Mouse (Mus musculus) monocyte, adult 5-6 weeks (primary cell): ENCODE results near the gene Coa4. TPM values are rescaled to one million over a fixed set of nuclear protein-coding genes. Genes with fewer than 3 reads are reported as not detected.
A peak's percentile ranks its signal among the peaks of the same experiment; 100 is the strongest.
"Not testable (repeated sequence)": the region's sequence is repeated elsewhere in the genome, so short reads cannot be mapped to it uniquely, and the experiment has no call there.

Experiments
- ATAC-seq: fragments of 153-309, 156-312 bp; replicated peaks from 2 replicates; pipeline ENCODE4 v1.8.0; 2017; ENCODE audit warnings: mild to moderate bottlenecking; ENCODE audit not compliant: low TSS enrichment, insufficient number of reproducible peaks, severe bottlenecking, poor library complexity, low FRiP score
- total RNA-seq: library from RNA; stranded (forward); fragments of 200-1000, 200-491, 200-594 nt; gene quantifications from 3 replicates; pipeline ENCODE4 v1.2.3, GENCODE M21; 2017

Gene Coa4
- total RNA-seq, 1 experiment from 2014 or later, result 6.1 TPM

GRCm38 (mm10) chr7:100550338-100551007 lies 13.6 kb downstream of the Coa4 start:
- no peak for ATAC-seq

DNA sequence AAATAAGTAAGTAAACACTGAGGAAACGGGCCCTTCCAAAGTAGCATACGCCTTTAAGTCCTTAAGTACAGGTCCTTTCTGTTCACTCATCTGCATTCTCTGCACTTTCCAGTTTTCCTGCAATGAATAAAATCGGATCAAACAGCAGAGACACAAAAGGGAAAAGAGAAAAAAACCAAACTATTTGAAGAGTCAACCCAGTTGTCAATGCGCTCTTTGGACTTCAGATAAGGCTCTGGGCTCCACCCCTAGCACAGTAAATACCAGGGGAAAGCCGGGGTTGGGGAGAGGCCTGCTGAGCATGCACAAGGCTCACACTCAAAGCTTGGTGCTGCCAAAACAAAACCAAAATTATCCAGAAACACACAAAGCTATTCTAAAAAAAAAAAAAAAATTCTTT lies 18.1 kb downstream of the Coa4 start:
- ATAC-seq, result no peak

DNA sequence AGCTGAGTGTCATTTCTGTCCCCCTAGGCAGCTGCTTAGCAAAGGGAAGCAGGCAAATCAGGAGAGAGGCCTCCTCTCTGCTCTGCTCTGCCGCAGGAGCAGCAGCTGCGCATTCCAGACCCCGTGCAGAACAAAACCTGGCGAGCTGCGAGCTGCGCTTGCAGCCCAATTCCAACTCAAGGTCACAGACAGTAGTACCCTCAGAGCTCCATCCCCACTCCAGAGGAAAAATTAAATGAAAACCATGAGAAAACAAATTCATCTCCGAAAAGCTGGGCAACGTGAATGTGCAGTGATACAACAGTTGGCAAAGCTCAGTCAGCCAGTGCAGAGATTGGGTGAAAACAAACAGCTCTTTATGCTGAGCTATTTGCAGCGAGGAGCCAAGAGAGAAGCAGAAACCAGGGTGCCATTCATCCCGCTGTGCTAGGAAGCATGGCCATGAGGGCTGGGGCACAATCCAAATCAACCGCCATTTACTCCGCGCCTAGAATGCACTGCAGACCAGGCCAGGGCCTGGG lies 18.6 kb downstream of the Coa4 start:
- ATAC-seq, result no peak

DNA sequence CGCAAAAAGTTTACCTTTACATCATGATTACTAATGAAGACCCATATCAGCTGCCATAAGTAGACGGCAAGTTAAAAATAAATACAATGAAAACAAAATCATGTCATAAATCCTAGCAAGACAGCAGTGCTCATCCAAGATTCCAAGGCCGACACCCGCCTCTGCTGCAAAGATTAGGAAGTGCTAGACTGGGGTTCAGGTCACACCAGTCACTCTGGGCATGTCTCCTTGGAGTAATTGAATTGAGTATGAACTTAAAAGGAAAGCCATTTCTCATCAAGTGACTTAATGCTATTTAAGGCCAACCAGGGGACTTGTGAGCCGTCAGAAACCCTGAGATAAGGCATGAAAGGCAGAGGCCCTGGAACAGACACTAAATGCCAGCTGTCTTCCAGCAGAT lies 20.4 kb downstream of the Coa4 start:
- ATAC-seq, result no peak

- ATAC-seq, result no peak
Observed at GRCm38 (mm10) chr7:100559331-100559730, 22.5 kb downstream of the Coa4 start.

- no peak for ATAC-seq
Observed at GRCm38 (mm10) chr7:100561861-100562587, 25.2 kb downstream of the Coa4 start.

DNA sequence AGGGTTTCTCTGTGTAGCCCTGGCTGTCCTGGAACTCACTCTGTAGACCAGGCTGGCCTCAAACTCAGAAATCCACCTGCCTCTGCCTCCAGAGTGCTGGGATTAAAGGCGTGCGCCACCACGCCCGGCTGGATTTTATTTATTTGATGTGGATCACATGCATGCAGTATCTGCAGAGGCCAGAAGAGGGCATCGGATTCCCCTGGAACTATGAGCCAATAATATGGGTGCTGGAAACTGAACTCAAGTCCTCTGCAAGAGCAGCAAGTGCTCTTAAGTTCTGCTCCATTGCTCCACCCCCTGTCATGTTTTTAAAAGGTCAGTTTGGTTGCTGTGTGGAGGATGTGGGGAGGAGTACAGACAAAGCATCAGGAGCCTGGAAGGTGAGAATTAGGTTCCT lies 30.4 kb downstream of the Coa4 start:
- ATAC-seq, result not testable (repeated sequence)

DNA sequence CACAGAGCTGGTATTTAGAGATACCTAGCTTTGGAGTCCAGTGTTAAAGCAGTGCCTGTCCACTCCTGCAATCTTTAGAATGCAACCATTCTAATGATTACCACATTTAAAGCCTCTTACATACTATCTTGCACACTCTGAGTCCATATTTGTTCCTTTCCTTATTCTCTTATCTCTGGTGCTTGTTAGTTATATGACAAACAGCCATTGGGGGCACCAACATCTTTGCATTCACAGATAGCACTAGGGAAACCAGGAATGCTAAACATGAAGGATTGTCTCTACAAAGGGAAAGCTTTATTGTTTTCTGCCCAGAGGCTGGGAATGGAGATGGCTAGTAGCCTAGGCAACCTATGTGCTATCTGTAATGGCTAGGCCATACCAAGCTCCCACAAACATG lies 33.0 kb downstream of the Coa4 start:
- no peak for ATAC-seq

- no peak for ATAC-seq
Observed at GRCm38 (mm10) chr7:100570930-100571715, 34.3 kb downstream of the Coa4 start.

GRCm38 (mm10) chr7:100572061-100572460 lies 35.2 kb downstream of the Coa4 start:
- ATAC-seq, result no peak

GRCm38 (mm10) chr7:100572704-100573103 lies 35.8 kb downstream of the Coa4 start:
- no peak for ATAC-seq

DNA sequence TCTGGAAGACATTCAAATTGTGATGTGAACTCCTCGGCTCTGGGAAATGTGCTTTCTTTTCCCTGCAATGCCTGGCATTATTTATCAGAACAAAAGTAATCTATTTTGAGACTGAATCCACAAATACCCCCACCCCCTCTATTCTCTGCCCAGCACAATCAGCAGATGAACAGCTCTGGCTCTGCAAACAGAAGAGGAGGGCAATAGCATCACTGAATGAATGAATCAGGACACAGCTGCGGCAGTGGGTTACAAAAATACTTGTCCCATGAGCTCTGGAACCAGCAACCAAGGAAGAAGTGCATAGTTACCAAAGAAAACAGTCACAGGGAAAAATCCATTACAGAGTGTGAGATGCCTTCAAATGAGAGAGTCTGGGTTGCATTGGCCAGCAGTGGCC lies 41.9 kb downstream of the Coa4 start:
- ATAC-seq, result no peak

DNA sequence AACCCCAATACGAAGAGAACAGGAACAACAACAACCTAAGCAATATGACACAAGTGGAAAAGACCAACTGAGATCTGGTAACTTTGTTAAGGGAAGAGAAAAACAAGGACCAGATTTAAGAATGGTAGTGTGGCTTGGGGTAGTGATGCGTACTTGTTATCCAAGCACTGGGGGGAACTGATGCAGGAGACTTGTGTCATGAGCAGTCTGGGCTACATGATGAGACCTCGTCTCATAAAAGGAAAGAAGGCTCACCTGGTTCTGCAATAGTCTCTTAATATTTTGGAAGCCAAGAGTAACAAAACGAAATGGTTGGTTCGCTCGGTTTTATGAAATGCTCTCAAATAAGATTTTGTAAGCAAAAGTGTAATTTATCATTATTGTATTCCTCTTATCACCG lies 45.4 kb downstream of the Coa4 start:
- ATAC-seq, result no peak

- peak; percentile 99 for ATAC-seq
Observed at GRCm38 (mm10) chr7:100582727-100583236, 45.9 kb downstream of the Coa4 start.

DNA sequence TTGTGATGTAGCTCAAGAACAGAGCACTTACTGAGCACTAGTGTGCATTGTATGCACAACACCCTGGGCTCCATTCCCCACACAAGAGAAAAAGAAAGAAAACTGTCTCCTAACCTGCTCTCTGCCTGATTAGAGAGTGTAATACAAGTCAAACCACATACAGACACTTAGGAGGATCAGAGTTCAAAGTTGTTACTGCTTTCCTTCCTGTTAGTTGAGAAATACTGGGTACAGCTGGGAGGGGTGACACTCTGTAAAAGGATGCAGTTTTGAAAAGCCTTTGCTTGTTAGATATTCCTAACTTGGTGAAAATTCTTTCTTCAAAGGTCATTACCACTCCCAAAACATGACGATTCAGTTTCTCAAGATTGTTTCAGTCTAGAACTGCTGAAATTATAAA lies 52.9 kb downstream of the Coa4 start:
- ATAC-seq, result no peak

Other genes starting within 250 kb of the Coa4 start
- 14.5 to 39.8 TPM (median 23.7 TPM) in 3 replicates for gene C2cd3, start 164.8 kb upstream of the Coa4 start, total RNA-seq
- 44.9 to 68.1 TPM (median 64.4 TPM) in 3 replicates for gene Ppme1, start 164.8 kb upstream of the Coa4 start, total RNA-seq
- gene Ucp3, start 64.1 kb upstream of the Coa4 start, total RNA-seq, result 0.29 TPM in 1 of 3 replicates, not detected in the others
- gene Ucp2, start 43.7 kb upstream of the Coa4 start, total RNA-seq, result 334 to 441 TPM (median 351 TPM) in 3 replicates
- 1.7 to 3.6 TPM in 2 of 3 replicates, not detected in the other for gene Dnajb13, start 22.1 kb upstream of the Coa4 start, total RNA-seq
- gene Rab6a, start 70.3 kb downstream of the Coa4 start, total RNA-seq, result 94.9 to 99.8 TPM (median 95.1 TPM) in 3 replicates
- 20.6 to 32.6 TPM (median 24.3 TPM) in 3 replicates for gene Mrpl48, start 71.2 kb downstream of the Coa4 start, total RNA-seq
- not detected in 3 replicates for gene Plekhb1, start 125.3 kb downstream of the Coa4 start, total RNA-seq
- 19.8 to 44.1 TPM (median 20.5 TPM) in 3 replicates for gene Fam168a, start 169.6 kb downstream of the Coa4 start, total RNA-seq